Mouse (Mus musculus): ENCODE results near the gene Atg10. TPM values are rescaled to one million over a fixed set of nuclear protein-coding genes. Genes with fewer than 3 reads are reported as not detected.
A peak's percentile ranks its signal among the peaks of the same experiment; 100 is the strongest.

Atg10 gene
- total and polyA plus RNA-seq, 2 experiments from 2014 or later, result 3.2 to 13.2 TPM

DNA sequence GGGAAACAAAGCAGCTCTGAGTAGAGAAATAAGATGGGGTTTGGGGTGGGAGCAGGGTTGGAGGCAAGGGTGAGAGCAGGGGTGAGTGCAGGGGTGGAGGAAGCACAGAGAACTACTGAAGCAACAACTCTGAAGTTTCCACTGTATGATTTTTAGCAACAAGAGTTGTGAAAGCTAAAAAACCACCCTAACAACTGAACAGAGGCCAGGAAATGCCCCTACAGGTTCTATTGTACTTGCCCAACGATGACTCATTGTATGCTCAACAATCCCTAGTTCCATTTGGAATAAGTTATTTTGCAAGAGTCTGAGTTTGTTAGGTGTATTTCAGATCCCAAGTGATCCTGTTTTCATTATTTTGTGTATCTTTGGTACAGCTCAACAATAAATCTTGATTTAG lies 182.5 kb downstream of the Atg10 start:
- H3K36me3 ChIP-seq (ENCODE audit: insufficient read depth, low read length), result no peaks in the 10 kb centered on the region
- H3K27me3 ChIP-seq (ENCODE audit: insufficient read depth, low read length), result no peaks in the 10 kb centered on the region
- H3K4me3 ChIP-seq (ENCODE audit: low read depth, low read length), result no peak overlapping the region
- H3K4me2 ChIP-seq (ENCODE audit: low read depth, low read length, poor library complexity, severe bottlenecking), result no peak overlapping the region
- no peak overlapping the region for H3K27ac ChIP-seq (ENCODE audit: low read depth, low read length)
- no peak for TF ChIP-seq CTCF (IDR thresholded peaks at IDR 0.05)
- no peak overlapping the region for H3K9ac ChIP-seq (replicated peaks; ENCODE audit: low read length, poor library complexity, severe bottlenecking)
- WGBS, result 81% methylated on average over 1 of the region's 1 CpGs
- no peaks in the 10 kb centered on the region for H3K9me3 ChIP-seq (ENCODE audit: low read length)
- H3K4me1 ChIP-seq (ENCODE audit: insufficient read depth, low read length), result 0 out of 2 replicates have a peak, but pooled peaks cover 4% of the 10 kb centered on the region
- DNase-seq (ENCODE audit: low spot score) (no peak), ATAC-seq (ENCODE audit: low FRiP score) (no peak)

DNA sequence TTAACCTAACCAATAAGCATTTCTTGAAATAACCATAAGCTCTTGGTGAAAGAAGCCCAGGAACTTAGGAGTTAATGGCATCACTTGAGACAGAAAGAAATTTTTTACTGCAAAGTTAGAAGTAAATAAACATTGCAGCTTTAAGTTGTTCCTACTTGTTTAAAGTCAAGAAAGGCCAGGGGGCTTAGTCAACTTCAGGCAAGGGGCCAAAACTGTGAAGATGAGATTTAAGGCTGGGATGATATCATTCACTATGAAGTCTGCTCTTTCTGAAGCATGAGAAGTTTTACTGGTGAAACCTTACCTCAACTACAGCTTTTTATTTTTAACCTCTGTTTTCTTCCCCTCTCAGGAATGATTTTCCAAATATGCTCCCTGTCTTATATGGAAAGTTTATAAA lies 183.3 kb downstream of the Atg10 start:
- Histone ChIP-seq H3K4me3 (ENCODE audit: low read depth, low read length) (no peak overlapping the region), H3K9me3 (ENCODE audit: low read length) (no peaks in the 10 kb centered on the region), H3K4me1 (ENCODE audit: insufficient read depth, low read length) (0 out of 2 replicates have a peak, but pooled peaks cover 4% of the 10 kb centered on the region), H3K9ac (replicated peaks; ENCODE audit: low read length, poor library complexity, severe bottlenecking) (no peak overlapping the region), H3K27ac (ENCODE audit: low read depth, low read length) (no peak overlapping the region), H3K27me3 (ENCODE audit: insufficient read depth, low read length) (no peaks in the 10 kb centered on the region), H3K4me2 (ENCODE audit: low read depth, low read length, poor library complexity, severe bottlenecking) (no peak overlapping the region), H3K36me3 (ENCODE audit: insufficient read depth, low read length) (no peaks in the 10 kb centered on the region)
- TF ChIP-seq CTCF (IDR thresholded peaks at IDR 0.05), result no peak
- DNase-seq (ENCODE audit: low spot score) (no peak), ATAC-seq (ENCODE audit: low FRiP score) (no peak)

DNA sequence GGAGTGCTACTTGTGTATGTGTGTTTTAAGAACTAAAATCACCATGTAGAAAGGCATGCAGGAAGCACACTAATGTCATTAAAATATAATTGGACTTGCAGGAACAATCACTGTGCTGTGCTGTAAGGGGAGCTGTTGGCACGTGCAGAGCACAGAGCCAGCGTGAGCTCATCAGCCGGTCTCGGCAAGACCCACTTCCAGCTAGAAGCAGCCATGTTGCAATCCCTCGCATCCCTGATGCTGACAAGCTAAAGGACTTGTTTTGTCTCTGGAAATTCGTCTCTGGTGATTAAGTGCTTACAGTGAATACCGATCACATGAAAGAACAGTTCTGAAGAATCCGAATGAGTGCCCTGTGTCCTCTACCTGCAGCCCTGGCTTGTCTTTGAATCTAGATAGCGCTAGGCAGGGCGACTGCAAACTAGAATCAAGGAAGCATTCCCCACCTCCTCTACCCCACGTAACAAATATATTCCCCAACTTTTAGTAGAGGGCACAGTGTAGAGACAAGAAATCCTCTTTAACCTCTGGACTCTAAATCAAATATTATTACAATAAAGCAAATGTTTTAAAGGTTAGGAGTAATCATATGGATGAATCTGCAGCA lies 184.5 kb downstream of the Atg10 start:
- DNase-seq (ENCODE audit: low spot score) (peak; percentile 92), ATAC-seq (ENCODE audit: low FRiP score) (peak; percentile 98)
- no peak overlapping the region for H3K9ac ChIP-seq (replicated peaks; ENCODE audit: low read length, poor library complexity, severe bottlenecking)
- H3K4me1 ChIP-seq (ENCODE audit: insufficient read depth, low read length), result 0 out of 2 replicates have a peak, but pooled peaks cover 4% of the 10 kb centered on the region
- H3K27ac ChIP-seq (ENCODE audit: low read depth, low read length), result peak overlapping the region; percentile 70
- no peaks in the 10 kb centered on the region for H3K9me3 ChIP-seq (ENCODE audit: low read length)
- H3K27me3 ChIP-seq (ENCODE audit: insufficient read depth, low read length), result no peaks in the 10 kb centered on the region
- peak; percentile 86 for TF ChIP-seq CTCF (IDR thresholded peaks at IDR 0.05)
- H3K36me3 ChIP-seq (ENCODE audit: insufficient read depth, low read length), result no peaks in the 10 kb centered on the region
- no peak overlapping the region; the same call in 1 of the 2 replicates for H3K4me2 ChIP-seq (ENCODE audit: low read depth, low read length, poor library complexity, severe bottlenecking)
- H3K4me3 ChIP-seq (ENCODE audit: low read depth, low read length), result no peak overlapping the region
- WGBS, result 30% methylated on average over 11 of the region's 11 CpGs

DNA sequence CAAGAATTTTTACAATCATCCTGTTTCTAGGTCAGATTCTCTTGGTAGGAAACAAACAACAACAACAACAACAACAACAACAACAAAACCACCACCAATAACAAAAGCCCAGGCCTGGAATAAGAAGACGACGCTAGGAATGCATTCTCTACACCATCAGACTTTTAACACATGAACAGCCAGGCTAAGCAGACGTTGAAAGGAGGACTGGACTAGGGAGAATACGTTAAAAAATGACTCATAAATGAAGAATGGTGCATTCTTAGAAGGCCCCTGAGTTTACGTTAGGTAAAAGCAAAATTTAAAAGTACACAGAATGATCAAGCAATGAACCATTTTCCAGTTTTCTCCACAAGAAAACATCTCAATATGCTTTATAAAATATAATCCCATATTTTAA lies 185.1 kb downstream of the Atg10 start:
- Histone ChIP-seq H3K4me1 (ENCODE audit: insufficient read depth, low read length) (0 out of 2 replicates have a peak, but pooled peaks cover 4% of the 10 kb centered on the region), H3K4me3 (ENCODE audit: low read depth, low read length) (no peak overlapping the region), H3K9ac (replicated peaks; ENCODE audit: low read length, poor library complexity, severe bottlenecking) (no peak overlapping the region), H3K27ac (ENCODE audit: low read depth, low read length) (no peak overlapping the region), H3K27me3 (ENCODE audit: insufficient read depth, low read length) (no peaks in the 10 kb centered on the region), H3K9me3 (ENCODE audit: low read length) (no peaks in the 10 kb centered on the region), H3K36me3 (ENCODE audit: insufficient read depth, low read length) (no peaks in the 10 kb centered on the region), H3K4me2 (ENCODE audit: low read depth, low read length, poor library complexity, severe bottlenecking) (no peak overlapping the region)
- no peak for TF ChIP-seq CTCF (IDR thresholded peaks at IDR 0.05)
- no peak for DNase-seq (ENCODE audit: low spot score)
- no peak for ATAC-seq (ENCODE audit: low FRiP score)
- WGBS, result 55% methylated on average over 5 of the region's 5 CpGs

DNA sequence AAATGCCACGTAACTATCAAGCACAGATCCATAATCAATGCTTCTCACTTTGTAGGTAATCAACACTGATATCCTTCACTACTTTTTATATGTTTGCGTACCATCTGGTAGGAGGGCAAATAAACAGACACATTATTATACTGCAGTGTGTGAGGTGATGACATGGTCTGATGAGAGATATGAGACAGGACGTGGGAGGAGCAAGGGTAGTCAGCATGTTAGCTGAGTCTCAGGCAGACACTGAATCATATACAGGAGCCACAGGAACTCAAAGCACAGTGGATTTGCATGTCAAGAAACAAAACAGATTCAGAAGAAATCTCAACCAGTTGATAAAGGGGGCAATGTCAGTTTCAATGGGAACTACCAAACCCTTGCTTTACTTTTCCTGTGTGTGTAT lies 185.7 kb downstream of the Atg10 start:
- Histone ChIP-seq H3K27me3 (ENCODE audit: insufficient read depth, low read length) (no peaks in the 10 kb centered on the region), H3K4me3 (ENCODE audit: low read depth, low read length) (no peak overlapping the region), H3K9ac (replicated peaks; ENCODE audit: low read length, poor library complexity, severe bottlenecking) (no peak overlapping the region), H3K4me1 (ENCODE audit: insufficient read depth, low read length) (0 out of 2 replicates have a peak, but pooled peaks cover 4% of the 10 kb centered on the region), H3K27ac (ENCODE audit: low read depth, low read length) (no peak overlapping the region), H3K36me3 (ENCODE audit: insufficient read depth, low read length) (no peaks in the 10 kb centered on the region), H3K4me2 (ENCODE audit: low read depth, low read length, poor library complexity, severe bottlenecking) (no peak overlapping the region), H3K9me3 (ENCODE audit: low read length) (no peaks in the 10 kb centered on the region)
- DNase-seq (ENCODE audit: low spot score), result no peak
- TF ChIP-seq CTCF (IDR thresholded peaks at IDR 0.05), result no peak
- no peak for ATAC-seq (ENCODE audit: low FRiP score)
- 90% methylated on average over 3 of the region's 3 CpGs for WGBS

DNA sequence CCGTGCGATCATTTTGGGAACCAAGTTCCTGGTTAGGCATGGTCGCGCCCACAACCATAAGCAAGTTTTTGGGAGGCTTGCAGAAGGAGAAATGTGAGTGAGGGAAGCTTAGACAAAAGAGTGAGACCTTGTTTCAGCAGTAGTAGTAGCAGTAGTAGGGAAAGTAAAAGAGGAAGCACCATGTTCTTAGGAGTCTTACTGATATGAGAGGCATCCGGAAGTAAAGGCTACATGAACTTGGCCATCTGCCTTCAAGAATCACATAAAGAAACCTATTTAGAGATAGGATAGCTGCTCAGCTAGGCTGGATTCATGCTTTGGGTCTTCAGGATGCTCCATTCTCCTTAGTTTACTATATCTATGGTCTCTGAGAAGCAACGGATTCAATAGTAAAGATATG lies 186.4 kb downstream of the Atg10 start:
- Histone ChIP-seq H3K27me3 (ENCODE audit: insufficient read depth, low read length) (no peaks in the 10 kb centered on the region), H3K9ac (replicated peaks; ENCODE audit: low read length, poor library complexity, severe bottlenecking) (no peak overlapping the region), H3K27ac (ENCODE audit: low read depth, low read length) (no peak overlapping the region), H3K4me2 (ENCODE audit: low read depth, low read length, poor library complexity, severe bottlenecking) (no peak overlapping the region), H3K9me3 (ENCODE audit: low read length) (no peaks in the 10 kb centered on the region), H3K4me3 (ENCODE audit: low read depth, low read length) (no peak overlapping the region), H3K36me3 (ENCODE audit: insufficient read depth, low read length) (no peaks in the 10 kb centered on the region), H3K4me1 (ENCODE audit: insufficient read depth, low read length) (0 out of 2 replicates have a peak, but pooled peaks cover 4% of the 10 kb centered on the region)
- DNase-seq (ENCODE audit: low spot score), result no peak
- ATAC-seq (ENCODE audit: low FRiP score), result no peak
- WGBS, result 93% methylated on average over 6 of the region's 6 CpGs
- TF ChIP-seq CTCF (IDR thresholded peaks at IDR 0.05), result no peak
